Mouse (Mus musculus) stomach, postnatal 0 days (tissue): Measurements from ENCODE around the gene Wwox. TPM values are rescaled to one million over a fixed set of nuclear protein-coding genes. Genes with fewer than 3 reads are reported as not detected.

Experiments used
- ATAC-seq: fragments of 200-750 bp; cut with Nextera tagmentation; 2 replicates; pipeline ENCODE4 v1.8.0; 2017; ENCODE audit not compliant: low FRiP score, low TSS enrichment
- DNase-seq: peaks from one replicate; pipeline ENCODE4 v3.0.0-alpha.2; 2016; ENCODE audit warnings: low spot score
- H3K27ac ChIP-seq: fragments of 300-500 bp; sonication (generic); replicated peaks from 2 replicates; pipeline ENCODE4 v1.5.1; 2014; ENCODE audit warnings: mild to moderate bottlenecking, control low read depth
- H3K27me3 ChIP-seq: fragments of 300-500 bp; sonication (generic); 2 replicates; pipeline ENCODE4 v1.6.1; 2014; ENCODE audit warnings: low read length; ENCODE audit not compliant: control insufficient read depth, insufficient read depth
- H3K36me3 ChIP-seq: fragments of 300-500 bp; sonication (generic); 2 replicates; pipeline ENCODE4 v1.6.1; 2014; ENCODE audit warnings: low read length, mixed read lengths; ENCODE audit not compliant: control insufficient read depth, insufficient read depth
- H3K4me1 ChIP-seq: fragments of 300-500 bp; sonication (generic); replicated peaks from 2 replicates; pipeline ENCODE4 v1.6.1; 2014; ENCODE audit warnings: antibody characterized with exemption; ENCODE audit not compliant: control insufficient read depth, insufficient read depth
- H3K4me2 ChIP-seq: fragments of 300-500 bp; sonication (generic); replicated peaks from 2 replicates; pipeline ENCODE4 v1.6.1; 2014; ENCODE audit warnings: low read depth, mild to moderate bottlenecking, control low read depth, moderate library complexity
- H3K4me3 ChIP-seq: fragments of 300-500 bp; sonication (generic); 2 replicates; pipeline ENCODE4 v1.5.1; 2014; ENCODE audit warnings: low read depth, low read length, control low read depth
- H3K9ac ChIP-seq: fragments of 300-500 bp; sonication (generic); 2 replicates; pipeline ENCODE4 v1.6.1; 2014; ENCODE audit warnings: mild to moderate bottlenecking, low read length, control low read depth, mixed read lengths
- H3K9me3 ChIP-seq: fragments of 300-500 bp; sonication (generic); 2 replicates; pipeline ENCODE4 v1.6.1; 2016; ENCODE audit warnings: low read length; ENCODE audit not compliant: control insufficient read depth
- CTCF ChIP-seq: IDR thresholded peaks from 2 replicates; pipeline ENCODE4 v1.5.1; 2016; ENCODE audit warnings: antibody characterized with exemption, low read depth, mild to moderate bottlenecking, moderate library complexity
- EP300 ChIP-seq: optimal IDR thresholded peaks from 2 replicates; pipeline ENCODE3; 2016; ENCODE audit warnings: antibody characterized with exemption
- WGBS: fragments of 180-500 bp; shearing (Covaris S2); extraction: QIAGEN DNeasy Blood & Tissue Kit; methylation state at CpG from one replicate; pipeline ENCODE4 v1.1.7; 2014; 5-methylcytosine and 5-hydroxymethylcytosine counted together
- polyA plus RNA-seq: library from polyadenylated mRNA; unstranded; fragments of >200 nt; fragmentation: Nextera tagmentation; extraction: Ambion mirVana; gene quantifications from 2 replicates; pipeline ENCODE4 v1.2.1, GENCODE M21; 2015

Gene Wwox
- polyA plus RNA-seq, 1 experiment from 2014 or later: 9.2 TPM

DNA sequence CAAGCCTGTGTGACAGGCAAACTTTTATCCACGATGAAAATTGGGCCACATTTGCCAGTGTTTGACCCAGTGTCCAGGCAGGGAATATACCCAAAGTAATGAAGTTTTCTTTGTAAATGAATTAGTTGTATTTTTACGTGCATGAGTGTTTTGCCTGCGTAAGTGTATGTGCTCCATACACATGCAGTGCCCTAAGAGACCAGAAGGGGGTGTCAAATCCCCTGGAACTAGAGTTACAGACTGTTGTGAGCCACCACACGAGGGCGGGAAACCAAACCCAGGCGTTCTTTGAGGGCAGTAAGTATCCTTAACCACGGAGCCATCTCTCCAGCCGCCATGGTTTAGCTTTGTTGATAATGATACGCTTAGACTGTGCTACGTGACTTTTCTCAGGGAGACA lies 755.9 kb downstream of the Wwox start:
- Histone ChIP-seq H3K27ac (no peak overlapping the region), H3K4me2 (no peak overlapping the region), H3K27me3 (no peaks in the 10 kb centered on the region), H3K9ac (no peak overlapping the region), H3K4me1 (no peaks in the 10 kb centered on the region), H3K36me3 (no peaks in the 10 kb centered on the region), H3K4me3 (no peak overlapping the region), H3K9me3 (no peaks in the 10 kb centered on the region)
- TF ChIP-seq EP300 (no peak), CTCF (0 out of 2 replicates have a peak, but pooled peaks have one; percentile 14)
- WGBS: 90% methylated on average over 10 of the region's 10 CpGs
- DNase-seq: no peak
- no peak for ATAC-seq

DNA sequence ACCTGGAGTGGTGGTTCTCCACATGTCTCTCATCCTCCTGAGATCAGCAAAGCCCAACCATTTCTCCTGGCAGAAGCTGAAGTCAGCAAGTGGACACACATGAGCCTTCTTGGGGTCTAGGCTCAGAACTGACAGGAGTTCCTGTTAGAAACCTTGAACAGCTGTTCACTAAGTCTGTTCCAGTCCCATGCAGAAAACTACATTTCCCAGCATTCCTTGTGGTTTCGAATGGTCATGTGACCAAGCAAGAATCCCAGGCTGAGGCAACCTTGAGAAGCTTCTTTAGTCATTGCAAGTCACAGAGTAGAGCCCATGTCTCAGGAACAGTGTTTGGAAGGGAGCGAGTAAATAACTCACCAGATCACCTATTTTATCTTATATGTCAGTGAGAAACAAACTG lies 757.4 kb downstream of the Wwox start:
- Histone ChIP-seq H3K36me3 (no peaks in the 10 kb centered on the region), H3K9ac (no peak overlapping the region), H3K27ac (no peak overlapping the region), H3K4me2 (no peak overlapping the region), H3K4me3 (no peak overlapping the region), H3K27me3 (no peaks in the 10 kb centered on the region), H3K4me1 (no peaks in the 10 kb centered on the region), H3K9me3 (no peaks in the 10 kb centered on the region)
- ATAC-seq (no peak), DNase-seq (no peak)
- 70% methylated on average over 2 of the region's 2 CpGs for WGBS
- TF ChIP-seq EP300 (no peak), CTCF (no peak)

GRCm38 (mm10) chr8:115199204-115199603 lies 759.7 kb downstream of the Wwox start:
- Histone ChIP-seq H3K27ac (no peak overlapping the region), H3K27me3 (no peaks in the 10 kb centered on the region), H3K4me2 (no peak overlapping the region), H3K4me1 (no peaks in the 10 kb centered on the region), H3K4me3 (no peak overlapping the region), H3K36me3 (no peaks in the 10 kb centered on the region), H3K9ac (no peak overlapping the region), H3K9me3 (no peaks in the 10 kb centered on the region)
- WGBS: 50% methylated on average over 4 of the region's 4 CpGs
- no peak for DNase-seq
- TF ChIP-seq EP300 (no peak), CTCF (no peak)
- no peak for ATAC-seq

GRCm38 (mm10) chr8:115199616-115200150 lies 760.2 kb downstream of the Wwox start:
- Histone ChIP-seq H3K27ac (no peak overlapping the region), H3K4me2 (no peak overlapping the region), H3K4me3 (no peak overlapping the region), H3K9ac (no peak overlapping the region), H3K36me3 (no peaks in the 10 kb centered on the region), H3K9me3 (no peaks in the 10 kb centered on the region), H3K4me1 (no peaks in the 10 kb centered on the region), H3K27me3 (no peaks in the 10 kb centered on the region)
- DNase-seq: no peak
- 39% methylated on average over 14 of the region's 14 CpGs for WGBS
- TF ChIP-seq EP300: no peak
- TF ChIP-seq CTCF: no peak
- ATAC-seq: no peak

DNA sequence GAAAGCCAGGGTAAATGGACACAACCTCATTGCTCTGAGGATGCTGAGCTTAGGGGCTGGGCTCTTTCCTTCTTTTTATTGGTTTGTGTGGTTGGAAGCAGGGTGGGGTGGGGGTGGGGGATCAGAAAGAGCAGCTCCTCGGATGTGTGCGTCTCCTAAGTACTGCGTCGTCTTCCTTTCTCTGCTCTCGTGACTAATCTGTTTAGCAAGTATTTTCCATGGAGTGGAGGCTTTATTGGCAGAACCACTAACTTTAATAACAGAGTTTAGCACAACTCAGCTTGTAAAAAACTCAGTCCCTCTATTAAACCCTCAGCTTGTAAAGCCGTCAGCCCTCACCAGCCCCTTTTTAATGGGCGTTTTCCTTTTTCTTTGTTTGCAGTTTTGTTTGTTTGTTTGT lies 762.3 kb downstream of the Wwox start:
- Histone ChIP-seq H3K9ac (no peak overlapping the region), H3K4me3 (no peak overlapping the region), H3K4me2 (no peak overlapping the region), H3K4me1 (no peaks in the 10 kb centered on the region), H3K36me3 (no peaks in the 10 kb centered on the region), H3K27me3 (no peaks in the 10 kb centered on the region), H3K27ac (no peak overlapping the region), H3K9me3 (no peaks in the 10 kb centered on the region)
- WGBS: 65% methylated on average over 7 of the region's 7 CpGs
- TF ChIP-seq CTCF (no peak), EP300 (no peak)
- no peak for DNase-seq
- no peak for ATAC-seq

GRCm38 (mm10) chr8:115207480-115207879 lies 768.0 kb downstream of the Wwox start:
- DNase-seq (no peak), ATAC-seq (no peak)
- TF ChIP-seq CTCF: no peak
- no peak for TF ChIP-seq EP300
- H3K27ac ChIP-seq: no peak overlapping the region
- 81% methylated on average over 11 of the region's 11 CpGs for WGBS
- H3K27me3 ChIP-seq: no peaks in the 10 kb centered on the region
- no peak overlapping the region for H3K4me3 ChIP-seq
- no peaks in the 10 kb centered on the region for H3K9me3 ChIP-seq
- no peak overlapping the region for H3K9ac ChIP-seq
- no peak overlapping the region for H3K4me2 ChIP-seq
- H3K4me1 ChIP-seq: no peaks in the 10 kb centered on the region; the same call in 1 of the 2 replicates
- no peaks in the 10 kb centered on the region for H3K36me3 ChIP-seq
